Mouse (Mus musculus) CD4-positive, CD25-positive, alpha-beta regulatory T cell, adult 2 months (primary cell): ENCODE measurements at regions not wholly inside any gene's neighbourhood (a gene's known extent, or its start where the extent isn't known, plus 50 kb on each side); places are given as distances from the start of the nearest gene placed in this dataset.

Experiments
- DNase-seq: peaks from one replicate; pipeline ENCODE4 v3.0.0-alpha.2; 2012; ENCODE audit warnings: low read depth, low spot score

DNA sequence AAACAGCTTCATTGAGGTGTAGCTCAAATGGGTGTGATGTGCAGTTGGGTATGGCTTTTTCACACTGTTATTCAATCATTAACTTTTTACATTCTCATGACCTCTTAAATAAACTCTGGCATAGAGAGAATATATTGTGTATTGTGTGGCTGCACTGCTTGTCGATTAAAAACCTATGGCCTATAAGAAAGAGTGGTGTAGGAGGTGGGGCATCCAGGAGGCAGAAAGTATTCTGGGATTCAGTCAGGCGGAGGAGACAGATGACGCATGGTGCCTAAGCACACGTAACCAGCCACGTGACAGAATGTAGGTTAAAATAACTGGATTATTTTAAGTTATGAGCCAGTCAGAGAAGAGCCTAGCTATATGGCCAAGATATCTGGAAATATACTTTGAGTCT lies 78.2 kb upstream of the Slc16a7 start:
- no peak for DNase-seq

DNA sequence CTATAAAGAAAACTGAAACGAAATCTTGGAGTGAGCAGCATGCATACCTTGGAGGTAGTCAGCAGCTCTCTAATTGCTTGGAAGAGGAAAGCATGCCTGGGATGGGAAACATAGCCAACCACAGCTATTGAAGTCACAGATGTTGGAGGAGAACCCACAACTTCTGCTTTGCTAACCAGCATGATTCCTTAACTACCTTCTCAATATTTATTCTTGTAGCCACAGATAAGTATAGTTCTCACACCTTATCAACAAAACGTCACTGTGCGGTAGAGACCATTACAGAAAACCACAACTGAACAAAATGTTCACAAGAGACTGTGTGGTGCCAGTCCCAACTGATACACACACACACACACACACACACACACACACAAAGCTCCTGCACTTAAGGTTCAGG lies 99.1 kb upstream of the Slc16a7 start:
- DNase-seq, result no peak

DNA sequence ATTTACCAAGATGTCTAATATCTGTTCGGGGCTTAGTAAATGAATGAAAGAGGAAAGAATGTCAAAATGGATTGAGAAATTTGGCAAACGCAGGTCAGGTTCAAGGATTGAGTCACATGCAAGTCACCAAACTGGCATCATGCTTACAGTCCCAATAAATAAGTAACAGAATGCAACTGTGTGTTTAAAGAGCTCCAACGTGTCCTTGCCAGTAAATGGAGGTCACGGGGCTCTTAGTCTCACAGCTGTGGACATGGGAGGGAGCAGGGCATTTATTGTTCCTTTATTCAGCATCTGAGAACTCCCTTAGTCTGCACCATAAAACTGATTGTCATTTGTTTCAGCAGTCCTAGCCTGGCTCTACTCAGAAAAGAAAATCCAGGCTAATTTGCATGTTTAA lies 101.1 kb upstream of the Slc16a7 start:
- no peak for DNase-seq

DNA sequence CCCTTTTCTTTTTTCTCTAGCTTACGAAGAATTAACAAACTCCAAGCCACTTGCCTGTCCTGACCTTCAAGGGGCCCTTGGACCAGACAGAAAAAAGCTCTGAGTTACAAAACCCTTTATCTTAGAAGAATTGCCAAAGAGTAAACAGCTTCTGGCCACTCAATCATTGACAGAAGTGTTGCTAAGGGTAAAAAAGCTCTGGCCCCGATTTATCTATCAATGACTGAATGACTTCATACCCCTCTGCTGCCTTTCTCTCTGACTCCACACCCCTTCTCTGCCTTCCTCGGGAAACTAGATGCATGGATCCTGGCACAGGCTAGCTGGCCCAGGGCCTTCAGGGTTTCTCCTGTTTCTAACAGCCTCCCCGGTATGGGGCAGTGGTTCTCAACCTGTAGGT lies 105.2 kb upstream of the Slc16a7 start:
- DNase-seq, result no peak

DNA sequence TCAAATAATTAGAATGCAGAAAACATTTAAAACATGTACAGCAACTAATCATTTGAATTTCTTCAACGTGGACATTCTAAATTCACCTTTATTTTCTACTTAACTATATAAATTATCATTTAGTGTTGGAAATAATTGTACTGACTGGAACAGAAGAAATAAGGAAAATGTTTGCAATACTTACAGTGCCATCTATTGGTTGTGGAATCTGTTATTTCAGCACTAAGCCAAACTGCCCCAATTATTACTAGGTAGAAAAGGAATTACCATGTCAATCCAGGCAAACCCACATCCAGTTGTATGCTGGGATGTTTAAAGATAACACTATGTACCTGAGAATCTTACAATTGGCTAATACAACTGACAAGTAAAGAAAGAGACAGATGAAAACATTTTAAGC lies 109.1 kb upstream of the Slc16a7 start:
- no peak for DNase-seq

DNA sequence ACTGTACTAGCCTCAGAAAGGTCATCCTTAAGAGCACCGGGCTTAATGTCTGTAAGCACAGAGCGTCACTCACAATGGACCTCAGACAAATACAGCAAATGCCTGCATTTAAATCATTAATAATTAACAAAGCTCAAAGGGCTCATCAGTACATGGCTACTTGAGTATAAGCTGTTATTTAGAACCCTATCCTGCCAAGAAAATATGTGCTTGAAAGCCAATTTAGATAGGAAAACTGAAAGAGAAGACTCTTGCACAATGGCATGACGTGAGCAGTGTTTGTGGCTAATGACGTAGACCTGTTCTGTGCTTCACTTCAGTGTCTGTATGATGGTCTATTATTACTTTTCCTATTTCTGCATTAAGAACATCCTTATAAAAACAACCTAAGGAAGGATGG lies 111.1 kb upstream of the Slc16a7 start:
- no peak for DNase-seq

DNA sequence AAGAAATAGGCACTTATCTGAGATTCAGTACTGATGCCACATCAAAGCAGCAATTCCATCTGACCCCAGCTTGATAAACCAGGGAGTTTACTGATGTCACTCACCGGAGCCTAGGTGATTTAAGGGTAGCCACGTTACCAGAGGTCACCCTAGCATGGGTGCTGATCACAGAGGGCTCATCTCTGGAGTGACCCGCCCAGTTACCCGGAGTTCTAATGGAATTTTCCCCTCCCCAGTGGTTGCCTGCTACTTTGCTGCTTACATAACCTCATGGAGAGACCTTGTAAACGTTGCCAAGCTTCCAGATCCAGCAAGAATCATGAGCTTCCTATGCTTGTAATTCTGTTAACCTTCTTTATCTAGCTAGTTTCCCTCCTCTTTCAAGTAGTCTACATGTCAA lies 125.8 kb upstream of the Slc16a7 start:
- DNase-seq, result no peak

DNA sequence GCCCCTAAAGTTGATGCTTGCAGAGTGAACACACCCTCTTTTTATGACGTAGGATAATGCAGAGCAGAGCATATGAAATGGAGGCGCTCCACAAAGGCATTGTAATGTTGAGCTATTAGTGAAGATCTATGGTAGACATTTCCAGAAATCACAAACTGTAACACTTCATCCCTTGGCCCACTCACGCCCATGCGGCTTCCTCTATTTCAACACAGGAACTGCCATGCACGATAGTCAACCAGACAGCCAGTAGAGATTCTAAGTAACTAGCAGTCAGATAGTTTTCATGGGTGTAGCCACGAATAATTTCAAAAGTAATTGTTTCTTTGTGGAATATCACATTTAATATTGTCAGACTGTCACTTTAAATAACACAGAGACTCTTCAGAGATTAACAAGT lies 141.6 kb upstream of the Slc16a7 start:
- DNase-seq, result no peak

DNA sequence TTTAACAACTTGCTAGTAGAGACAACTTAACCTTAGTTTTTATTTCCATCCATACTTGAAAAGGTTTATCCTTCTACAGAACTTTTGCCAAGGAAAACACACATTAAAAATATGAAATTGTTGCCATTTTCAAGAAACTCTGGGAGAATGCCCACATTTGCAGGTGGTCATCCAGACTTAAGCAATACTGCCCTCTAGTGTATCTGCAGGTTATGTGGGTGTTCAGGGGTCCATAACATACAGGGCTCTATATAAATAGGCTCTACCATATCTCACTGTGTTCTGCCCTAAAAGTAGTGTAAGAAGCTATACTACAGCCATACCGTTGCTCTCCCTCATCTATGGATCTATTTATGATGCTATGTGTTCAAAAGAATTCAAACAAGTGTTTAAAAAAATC lies 149.1 kb upstream of the Slc16a7 start:
- no peak for DNase-seq

DNA sequence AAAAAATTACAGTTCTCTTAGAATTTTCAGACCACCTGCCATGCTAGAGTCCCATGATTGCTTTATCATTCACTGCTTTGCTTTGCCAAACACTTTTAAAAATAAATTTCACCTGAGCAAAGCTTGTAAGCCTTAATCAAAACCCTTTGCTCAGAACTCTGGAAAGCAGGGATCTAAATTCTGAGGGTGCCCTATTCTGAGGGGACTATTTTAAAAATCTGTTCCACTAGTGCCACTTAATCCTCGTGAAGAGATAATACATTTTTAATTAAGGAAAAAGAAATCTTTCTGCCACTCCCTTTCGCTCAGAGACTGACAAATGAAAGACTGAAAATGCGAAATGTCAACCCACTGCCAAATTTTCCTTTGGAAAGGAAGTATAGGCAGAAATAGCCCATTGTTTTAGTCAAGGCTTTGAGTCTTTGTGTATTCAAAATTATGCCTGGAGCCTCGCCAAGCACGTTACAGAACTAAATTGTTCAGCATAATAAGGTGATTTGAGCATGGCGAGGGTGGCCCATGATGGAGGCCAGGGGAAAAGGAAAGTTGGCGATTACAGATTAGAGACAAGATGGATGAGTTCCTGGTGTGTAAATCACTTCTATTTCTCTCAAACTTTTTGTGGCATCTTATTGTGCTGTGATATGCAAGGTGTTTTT lies 197.4 kb upstream of the Slc16a7 start:
- no peak for DNase-seq

DNA sequence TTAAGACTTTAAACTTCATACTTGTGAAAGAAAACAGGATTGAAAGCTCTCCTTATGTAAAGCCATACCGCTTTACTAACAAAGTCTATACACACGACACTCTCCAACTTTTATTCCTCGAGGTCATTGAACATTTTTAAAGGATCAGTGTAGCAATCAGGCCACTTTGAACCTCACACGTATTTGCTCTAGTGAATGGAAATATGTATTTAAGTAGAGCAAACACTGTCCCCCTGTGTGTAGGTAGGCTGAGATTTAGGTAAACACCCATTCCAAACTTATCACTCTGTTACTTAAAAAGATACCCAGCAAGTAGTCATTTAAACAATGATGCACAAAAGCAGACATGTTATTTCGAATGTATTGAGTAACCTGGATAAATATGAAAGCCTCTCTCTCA lies 203.7 kb upstream of the Slc16a7 start:
- no peak for DNase-seq

DNA sequence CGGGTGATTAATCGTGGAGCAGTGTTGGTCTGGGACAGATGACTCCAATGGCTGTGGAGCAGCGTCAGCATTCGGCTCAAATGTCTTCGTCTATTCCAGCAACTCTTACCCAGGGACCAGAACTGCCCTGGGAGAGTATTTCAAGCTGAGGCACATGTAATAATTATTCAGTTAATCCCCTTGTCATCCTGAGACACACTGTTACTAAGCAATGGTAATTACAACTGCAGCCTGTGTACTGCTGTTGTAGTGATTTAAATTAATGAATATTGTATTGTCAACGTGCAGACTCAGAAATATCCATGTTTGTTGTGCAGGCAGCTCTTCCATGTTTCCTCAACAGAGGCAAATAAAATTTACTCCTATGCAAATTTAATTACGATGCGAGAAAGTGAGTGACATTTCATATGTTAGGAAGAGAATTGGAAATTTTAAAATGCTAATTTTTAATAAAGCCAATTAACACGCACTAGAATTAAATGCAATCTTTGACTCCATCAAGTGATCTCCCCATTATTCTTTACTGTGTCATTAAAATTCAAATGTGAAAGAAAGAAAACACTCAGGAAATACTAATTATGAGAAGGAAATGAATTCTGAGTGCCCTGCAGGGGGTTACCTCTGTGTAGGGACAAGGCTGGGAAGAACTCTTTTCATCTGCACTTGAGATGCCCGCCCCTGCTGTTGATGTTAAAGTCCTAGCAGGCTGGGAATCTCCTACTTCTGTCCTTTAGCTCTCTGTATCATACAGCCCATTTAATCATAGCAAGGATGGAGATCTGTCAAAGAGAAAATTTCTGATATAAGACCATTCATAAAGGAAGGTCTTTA lies 218.7 kb upstream of the Slc16a7 start:
- no peak for DNase-seq

DNA sequence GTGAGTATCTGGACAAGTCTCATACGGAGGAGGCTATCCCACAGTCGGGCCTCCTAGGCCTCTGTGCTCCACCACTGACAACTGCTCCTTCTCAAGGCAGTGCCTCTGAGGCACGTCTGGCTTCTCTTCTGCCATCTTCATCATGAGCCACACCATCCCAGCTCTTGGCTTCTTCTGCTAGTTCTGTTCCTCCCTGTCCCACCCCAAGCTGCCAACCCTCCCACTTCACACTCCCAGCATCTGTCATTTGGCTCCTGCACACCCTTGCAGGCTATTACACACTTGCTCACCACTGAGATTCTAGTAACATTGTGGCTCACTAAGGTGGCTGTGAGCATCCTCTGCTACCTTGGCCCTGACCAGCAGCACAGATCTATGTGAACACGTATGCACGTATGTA lies 221.1 kb upstream of the Slc16a7 start:
- no peak for DNase-seq

DNA sequence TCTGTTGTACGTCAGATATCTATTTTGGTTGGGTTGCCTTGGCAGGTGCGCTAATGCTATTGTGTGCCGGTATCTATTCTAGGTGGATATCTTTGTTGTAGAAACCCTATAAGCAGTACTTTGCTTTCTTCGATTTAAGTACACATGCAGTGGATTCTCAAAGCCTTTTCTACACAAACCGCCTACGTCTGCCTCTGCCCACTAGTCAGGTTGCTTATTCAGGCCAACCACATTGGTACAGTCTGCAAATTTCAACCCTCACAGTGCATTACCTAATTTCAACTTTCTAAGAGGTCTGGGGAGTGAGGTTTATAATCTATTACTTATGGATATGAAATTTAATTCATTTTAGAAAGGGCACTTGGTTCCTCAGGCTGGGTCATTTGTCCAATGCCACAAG lies 223.5 kb upstream of the Slc16a7 start:
- DNase-seq, result no peak

DNA sequence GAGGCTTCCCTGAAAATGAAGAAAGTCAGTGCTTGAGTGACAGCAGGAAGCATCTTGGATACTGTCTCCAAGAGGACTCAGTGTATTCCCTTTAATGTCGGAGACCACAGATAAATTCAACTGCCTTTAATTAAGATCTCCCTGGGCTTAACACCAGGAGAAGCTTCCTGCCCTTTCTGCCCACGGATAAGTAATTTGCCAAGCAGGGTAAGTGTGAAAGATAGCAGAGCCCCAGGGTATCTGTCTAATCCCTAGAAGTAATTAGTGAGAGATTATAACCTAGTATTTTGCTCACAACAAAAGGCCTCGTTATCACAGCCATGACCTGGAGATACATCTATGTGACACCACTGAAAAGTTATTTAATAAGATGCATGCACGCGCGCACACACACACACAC lies 232.1 kb upstream of the Slc16a7 start:
- no peak for DNase-seq

DNA sequence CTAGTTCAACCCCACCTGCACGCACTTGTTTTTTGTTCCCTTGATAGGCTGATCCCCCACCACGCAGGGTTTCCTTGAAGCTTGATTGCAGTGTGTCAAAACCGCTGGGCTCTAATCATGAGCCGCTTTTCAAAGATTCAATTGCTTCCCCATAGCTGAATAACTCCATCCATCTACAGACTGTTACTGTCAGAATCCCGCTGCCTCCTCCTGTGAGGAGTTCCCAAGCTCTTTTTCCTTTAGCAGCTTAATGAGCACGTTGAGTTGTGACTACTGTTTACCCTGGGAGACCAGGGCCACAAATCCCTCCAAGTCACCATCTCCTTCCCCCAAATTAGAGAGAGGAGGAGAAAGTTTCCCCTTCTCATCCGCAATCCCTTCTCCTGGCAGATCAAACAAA lies 234.6 kb upstream of the Slc16a7 start:
- DNase-seq, result no peak

DNA sequence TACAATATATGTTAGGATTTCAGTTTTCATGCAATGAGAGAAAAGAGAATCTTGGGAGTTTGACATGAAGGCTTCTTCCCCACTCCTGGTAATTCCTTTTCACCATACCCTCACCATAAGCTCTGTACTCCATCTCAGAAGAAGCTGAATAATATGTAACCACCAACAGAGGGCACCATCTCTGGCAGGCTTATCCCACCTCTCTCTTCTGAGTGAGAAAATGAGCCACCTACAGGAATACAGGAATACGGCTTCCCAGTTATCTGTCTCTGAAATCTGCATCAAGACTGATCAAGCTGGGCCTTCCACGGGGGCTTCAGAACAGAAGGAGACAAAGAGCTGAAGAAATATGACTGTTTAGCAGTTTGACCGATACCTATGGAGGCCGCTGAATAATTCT lies 278.6 kb upstream of the Slc16a7 start:
- no peak for DNase-seq

DNA sequence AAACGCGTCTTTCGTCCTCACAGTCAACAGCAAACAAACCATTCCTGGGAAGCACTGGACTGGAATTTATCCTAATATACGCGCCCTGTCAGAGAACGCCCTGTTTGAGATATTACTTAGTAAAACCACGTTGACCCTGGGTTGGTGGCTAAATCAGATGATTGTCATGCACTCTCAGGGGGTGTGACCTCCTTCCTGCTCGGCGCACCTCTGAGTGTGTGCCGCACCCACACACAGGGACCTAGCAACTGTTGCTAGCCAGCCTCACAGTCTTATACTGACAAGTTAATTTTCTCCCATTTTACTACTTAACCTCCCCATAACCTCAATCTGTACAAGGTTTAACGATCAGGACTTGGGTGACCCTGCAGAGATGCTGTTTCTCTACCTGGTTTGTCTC lies 284.4 kb upstream of the Slc16a7 start:
- no peak for DNase-seq

DNA sequence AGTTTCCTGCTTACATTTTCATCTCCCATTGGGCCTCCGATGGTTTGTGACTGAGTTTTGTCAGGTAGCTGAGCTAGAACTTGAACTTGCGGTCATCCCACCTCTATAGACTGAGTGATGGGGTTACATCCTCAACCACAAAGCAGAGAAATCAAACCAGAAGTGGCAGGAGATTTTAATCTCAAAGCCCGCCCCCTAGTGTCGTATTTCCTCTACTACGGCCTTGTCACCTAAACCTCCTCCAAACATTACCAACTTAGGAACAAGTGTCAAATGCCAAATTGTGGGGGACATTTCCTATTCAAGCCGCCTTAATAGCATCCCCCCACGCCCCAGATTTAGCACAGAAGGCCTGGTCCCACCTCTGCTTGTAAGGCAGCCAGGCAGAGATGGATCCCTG lies 286.3 kb upstream of the Lrig3 start:
- DNase-seq, result no peak

DNA sequence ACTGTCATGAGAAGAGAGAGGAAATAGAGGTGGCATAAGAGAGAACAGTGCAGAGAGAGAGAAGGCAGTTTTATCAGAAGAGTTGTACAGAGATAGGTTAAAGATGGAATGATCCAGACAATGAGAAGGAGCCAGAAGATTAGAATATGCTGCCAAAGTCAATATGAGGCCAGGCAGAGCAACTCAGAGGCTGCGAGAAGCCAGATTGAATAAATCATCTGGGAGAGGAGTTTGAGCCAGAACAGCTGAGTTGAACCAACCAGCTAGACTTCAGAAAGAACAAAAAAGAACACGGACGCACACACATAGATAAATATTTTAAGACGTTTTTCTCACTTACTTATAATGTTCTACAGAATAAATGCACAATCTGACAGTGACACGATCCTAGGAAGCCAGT lies 280.8 kb upstream of the Lrig3 start:
- no peak for DNase-seq

DNA sequence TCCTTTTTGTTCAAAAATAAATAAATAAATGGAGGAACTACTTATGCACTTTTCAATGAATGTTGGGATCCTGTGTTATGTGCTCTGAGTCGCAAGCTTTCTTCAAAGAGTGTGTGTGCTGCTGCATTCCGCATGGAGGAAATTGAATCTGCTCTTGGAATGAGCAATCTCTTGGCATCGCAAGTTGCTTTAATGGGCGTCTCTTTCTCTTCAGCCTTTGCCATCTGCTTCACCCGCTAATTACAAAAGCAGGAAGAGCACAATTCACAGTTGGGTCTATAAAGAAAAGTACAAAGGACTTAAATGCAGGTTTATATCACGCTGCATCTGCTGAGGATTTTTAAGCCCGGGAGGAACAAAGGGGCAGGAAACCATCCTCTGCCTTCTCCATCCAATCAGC lies 272.5 kb upstream of the Lrig3 start:
- no peak for DNase-seq

DNA sequence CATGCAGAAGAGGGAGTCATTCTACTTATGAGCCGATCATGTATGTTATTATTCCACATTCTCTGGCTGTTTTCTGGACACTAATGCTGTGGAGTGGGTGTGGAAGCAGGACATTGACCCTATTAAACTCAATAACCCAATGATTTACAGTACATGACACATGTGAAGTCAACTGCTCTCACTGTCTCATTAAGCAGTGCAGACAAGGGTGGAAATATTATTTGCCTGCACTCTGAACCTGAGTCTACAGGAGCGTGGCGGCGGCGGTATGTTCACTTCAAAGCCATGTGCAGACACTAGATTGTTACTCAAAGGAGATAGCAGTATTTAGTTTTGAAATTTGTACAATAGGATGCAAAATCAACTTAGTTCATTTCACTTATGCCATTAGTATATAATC lies 269.8 kb upstream of the Lrig3 start:
- DNase-seq, result no peak

DNA sequence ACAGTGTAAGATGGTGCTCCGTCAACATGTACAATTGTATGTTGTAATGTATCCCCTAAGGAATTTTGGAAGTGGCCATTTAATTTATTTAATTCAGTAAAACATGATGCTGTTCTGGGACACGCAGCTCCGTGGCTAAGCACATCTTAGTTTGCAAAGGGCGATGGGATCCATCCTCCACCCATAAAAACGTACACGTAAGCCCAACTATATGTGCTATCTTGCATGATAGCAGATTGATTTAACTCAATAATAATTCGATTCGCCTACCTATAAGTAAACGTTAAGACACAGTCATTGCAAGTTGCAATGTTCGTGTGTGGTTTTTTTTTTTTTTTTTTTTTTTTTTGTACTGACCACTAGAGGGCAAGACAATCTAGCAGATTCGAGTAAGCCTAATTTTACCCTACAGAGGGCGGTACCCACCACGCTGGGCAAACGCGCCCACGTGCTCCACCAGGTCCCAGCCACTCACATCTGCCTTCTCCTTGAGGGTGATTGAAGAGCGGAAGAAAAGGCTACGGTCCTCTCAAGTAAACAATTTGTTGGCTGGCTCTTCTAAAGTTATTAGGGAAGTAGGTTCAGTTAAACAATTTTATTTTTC lies 240.8 kb upstream of the Lrig3 start:
- no peak for DNase-seq
